Mouse (Mus musculus): ENCODE measurements around the gene Slc16a13. TPM values are rescaled to one million over a fixed set of nuclear protein-coding genes. Genes with fewer than 3 reads are reported as not detected.

Slc16a13 gene
- polyA plus RNA-seq, 1 experiment = not detected

- 69% methylated on average over 3 of the region's 3 CpGs for WGBS
- peaks cover 35% of the 10 kb centered on the region for H3K4me1 ChIP-seq (ENCODE audit: control insufficient read depth, insufficient read depth, low read length)
- H3K4me3 ChIP-seq (ENCODE audit: insufficient read depth, low read depth, low read length) = no peak overlapping the region
Observed at GRCm38 (mm10) chr11:70216103-70216502, 4.8 kb downstream of the Slc16a13 start.

GRCm38 (mm10) chr11:70215301-70215700 is 5.6 kb downstream of the Slc16a13 start:
- peaks cover 35% of the 10 kb centered on the region for H3K4me1 ChIP-seq (ENCODE audit: control insufficient read depth, insufficient read depth, low read length)
- no peak overlapping the region for H3K4me3 ChIP-seq (ENCODE audit: insufficient read depth, low read depth, low read length)

More at GRCm38 (mm10) chr11:70216103-70216502, 4.8 kb downstream of the Slc16a13 start:
- no peak overlapping the region for H3K27ac ChIP-seq (ENCODE audit: insufficient read depth, low read depth, low read length)
- TF ChIP-seq CTCF (IDR thresholded peaks at IDR 0.05; ENCODE audit: insufficient read depth, low read depth, low read length) = no peak
- TF ChIP-seq POLR2A (IDR thresholded peaks at IDR 0.05; ENCODE audit: insufficient read depth, low read depth, low read length) = no peak

GRCm38 (mm10) chr11:70214856-70215209 is 6.0 kb downstream of the Slc16a13 start:
- Histone ChIP-seq H3K4me1 (ENCODE audit: control insufficient read depth, insufficient read depth, low read length) (peaks cover 31% of the 10 kb centered on the region), H3K27ac (ENCODE audit: insufficient read depth, low read depth, low read length) (no peak overlapping the region), H3K4me3 (ENCODE audit: insufficient read depth, low read depth, low read length) (peak overlapping the region; percentile 49; the same call in 1 of the 2 replicates)
- WGBS = 21% methylated on average over 18 of the region's 18 CpGs
- no peak for TF ChIP-seq POLR2A (IDR thresholded peaks at IDR 0.05; ENCODE audit: insufficient read depth, low read depth, low read length)
- no peak for TF ChIP-seq CTCF (IDR thresholded peaks at IDR 0.05; ENCODE audit: insufficient read depth, low read depth, low read length)

More at GRCm38 (mm10) chr11:70215301-70215700, 5.6 kb downstream of the Slc16a13 start:
- WGBS = 28% methylated on average over 22 of the region's 22 CpGs
- no peak overlapping the region for H3K27ac ChIP-seq (ENCODE audit: insufficient read depth, low read depth, low read length)
- TF ChIP-seq CTCF (IDR thresholded peaks at IDR 0.05; ENCODE audit: insufficient read depth, low read depth, low read length) (no peak), POLR2A (IDR thresholded peaks at IDR 0.05; ENCODE audit: insufficient read depth, low read depth, low read length) (no peak)

GRCm38 (mm10) chr11:70214191-70214855 is 6.5 kb downstream of the Slc16a13 start:
- Histone ChIP-seq H3K27ac (ENCODE audit: insufficient read depth, low read depth, low read length) (no peak overlapping the region), H3K4me1 (ENCODE audit: control insufficient read depth, insufficient read depth, low read length) (peaks cover 31% of the 10 kb centered on the region), H3K4me3 (ENCODE audit: insufficient read depth, low read depth, low read length) (peak overlapping the region; percentile 49)
- WGBS = 2% methylated on average over 46 of the region's 46 CpGs
- TF ChIP-seq POLR2A (IDR thresholded peaks at IDR 0.05; ENCODE audit: insufficient read depth, low read depth, low read length) (no peak; the same call in 1 of the 2 replicates), CTCF (IDR thresholded peaks at IDR 0.05; ENCODE audit: insufficient read depth, low read depth, low read length) (no peak)

- Histone ChIP-seq H3K27ac (ENCODE audit: insufficient read depth, low read depth, low read length) (no peak overlapping the region), H3K4me1 (ENCODE audit: control insufficient read depth, insufficient read depth, low read length) (peaks cover 26% of the 10 kb centered on the region), H3K4me3 (ENCODE audit: insufficient read depth, low read depth, low read length) (peak overlapping the region; percentile 49)
- no peak for TF ChIP-seq POLR2A (IDR thresholded peaks at IDR 0.05; ENCODE audit: insufficient read depth, low read depth, low read length)
- WGBS = 2% methylated on average over 26 of the region's 26 CpGs
Observed at GRCm38 (mm10) chr11:70213736-70214135, 7.1 kb downstream of the Slc16a13 start.

- no peak for TF ChIP-seq CTCF (IDR thresholded peaks at IDR 0.05; ENCODE audit: insufficient read depth, low read depth, low read length)
- TF ChIP-seq POLR2A (IDR thresholded peaks at IDR 0.05; ENCODE audit: insufficient read depth, low read depth, low read length) = no peak
- H3K4me3 ChIP-seq (ENCODE audit: insufficient read depth, low read depth, low read length) = no peak overlapping the region
- H3K4me1 ChIP-seq (ENCODE audit: control insufficient read depth, insufficient read depth, low read length) = peaks cover 22% of the 10 kb centered on the region
- no peak overlapping the region for H3K27ac ChIP-seq (ENCODE audit: insufficient read depth, low read depth, low read length)
- WGBS = 6% methylated on average over 9 of the region's 9 CpGs
Observed at GRCm38 (mm10) chr11:70212896-70213295, 8.0 kb downstream of the Slc16a13 start.

GRCm38 (mm10) chr11:70212423-70212822 is 8.4 kb downstream of the Slc16a13 start, which contains the start of gene Slc16a11:
Gene Slc16a11 (plus strand): TSS chr11:70212752.
- H3K4me3 ChIP-seq (ENCODE audit: insufficient read depth, low read depth, low read length) = peak within 1 kb of the TSS; percentile 49
- WGBS = 49% methylated on average over 6 of the region's 6 CpGs

GRCm38 (mm10) chr11:70211972-70212371 is 8.9 kb downstream of the Slc16a13 start:
- 68% methylated on average over 6 of the region's 6 CpGs for WGBS
- TF ChIP-seq POLR2A (IDR thresholded peaks at IDR 0.05; ENCODE audit: insufficient read depth, low read depth, low read length) (no peak), CTCF (IDR thresholded peaks at IDR 0.05; ENCODE audit: insufficient read depth, low read depth, low read length) (no peak)

More at GRCm38 (mm10) chr11:70212423-70212822, 8.4 kb downstream of the Slc16a13 start, which contains the start of gene Slc16a11:
- TF ChIP-seq CTCF (IDR thresholded peaks at IDR 0.05; ENCODE audit: insufficient read depth, low read depth, low read length) (no peak), POLR2A (IDR thresholded peaks at IDR 0.05; ENCODE audit: insufficient read depth, low read depth, low read length) (no peak)
- no peak within 1 kb of the TSS for H3K27ac ChIP-seq (ENCODE audit: insufficient read depth, low read depth, low read length)
- peaks cover 22% of the 10 kb centered on the region for H3K4me1 ChIP-seq (ENCODE audit: control insufficient read depth, insufficient read depth, low read length)

GRCm38 (mm10) chr11:70210681-70211080 is 10.2 kb downstream of the Slc16a13 start:
- Histone ChIP-seq H3K4me1 (ENCODE audit: control insufficient read depth, insufficient read depth, low read length) (peaks cover 22% of the 10 kb centered on the region), H3K4me3 (ENCODE audit: insufficient read depth, low read depth, low read length) (no peak overlapping the region), H3K27ac (ENCODE audit: insufficient read depth, low read depth, low read length) (no peak overlapping the region)
- TF ChIP-seq CTCF (IDR thresholded peaks at IDR 0.05; ENCODE audit: insufficient read depth, low read depth, low read length) (no peak), POLR2A (IDR thresholded peaks at IDR 0.05; ENCODE audit: insufficient read depth, low read depth, low read length) (no peak)
- 94% methylated on average over 2 of the region's 2 CpGs for WGBS

More at GRCm38 (mm10) chr11:70211972-70212371, 8.9 kb downstream of the Slc16a13 start:
- peaks cover 22% of the 10 kb centered on the region for H3K4me1 ChIP-seq (ENCODE audit: control insufficient read depth, insufficient read depth, low read length)
- H3K27ac ChIP-seq (ENCODE audit: insufficient read depth, low read depth, low read length) = no peak overlapping the region
- no peak overlapping the region for H3K4me3 ChIP-seq (ENCODE audit: insufficient read depth, low read depth, low read length)
